Mouse (Mus musculus): Measurements from ENCODE around the gene Mcrip1. TPM values are rescaled to one million over a fixed set of nuclear protein-coding genes. Genes with fewer than 3 reads are reported as not detected.

Mcrip1 gene
- polyA plus RNA-seq (2014; fragmentation: Illumina TruSeq; extraction: RNeasy Lipid Tissue Mini Kit (QIAGEN cat#74804)): 1.5 TPM

DNA sequence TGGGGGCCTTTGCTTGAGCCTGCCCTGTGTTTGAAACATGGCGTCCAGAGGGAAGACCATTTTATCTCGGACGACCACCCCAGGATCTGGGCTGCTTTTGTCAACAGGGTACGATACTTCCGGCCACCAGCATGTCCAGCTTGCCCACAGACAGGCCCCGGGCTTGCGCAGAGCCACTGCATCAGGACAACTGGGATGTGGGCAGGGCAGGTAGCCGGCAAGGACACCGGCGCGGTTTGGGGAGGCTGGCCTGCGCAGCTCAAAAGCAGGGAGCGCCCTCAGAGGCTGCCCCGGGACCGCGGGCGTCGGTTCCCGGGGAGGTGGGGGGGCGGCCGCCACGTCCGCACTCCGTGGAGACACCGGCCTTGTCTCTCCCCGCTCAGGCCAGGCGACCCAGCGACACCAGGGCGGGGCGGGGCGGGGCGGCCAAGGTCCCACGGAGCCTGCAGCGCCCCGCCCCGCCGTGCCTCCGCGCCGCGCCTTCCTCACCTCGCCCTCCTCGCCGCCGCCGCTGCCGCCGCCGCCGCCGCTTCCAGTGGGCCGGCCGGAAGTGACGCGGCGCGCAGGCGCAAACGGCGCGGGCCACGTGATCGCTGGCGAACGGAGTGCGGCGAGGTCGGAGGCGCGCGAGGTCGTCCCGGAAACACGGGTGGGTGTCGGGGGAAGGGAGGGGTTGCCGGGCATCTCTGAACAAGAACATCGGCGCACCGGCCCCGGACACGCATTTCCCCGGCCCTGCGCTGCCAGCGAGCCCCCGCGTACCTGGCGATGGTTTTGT is at the start of gene Mcrip1:
Mcrip1 (minus strand) TSS at position 560 of the 778 bp plus-strand sequence.

DNA sequence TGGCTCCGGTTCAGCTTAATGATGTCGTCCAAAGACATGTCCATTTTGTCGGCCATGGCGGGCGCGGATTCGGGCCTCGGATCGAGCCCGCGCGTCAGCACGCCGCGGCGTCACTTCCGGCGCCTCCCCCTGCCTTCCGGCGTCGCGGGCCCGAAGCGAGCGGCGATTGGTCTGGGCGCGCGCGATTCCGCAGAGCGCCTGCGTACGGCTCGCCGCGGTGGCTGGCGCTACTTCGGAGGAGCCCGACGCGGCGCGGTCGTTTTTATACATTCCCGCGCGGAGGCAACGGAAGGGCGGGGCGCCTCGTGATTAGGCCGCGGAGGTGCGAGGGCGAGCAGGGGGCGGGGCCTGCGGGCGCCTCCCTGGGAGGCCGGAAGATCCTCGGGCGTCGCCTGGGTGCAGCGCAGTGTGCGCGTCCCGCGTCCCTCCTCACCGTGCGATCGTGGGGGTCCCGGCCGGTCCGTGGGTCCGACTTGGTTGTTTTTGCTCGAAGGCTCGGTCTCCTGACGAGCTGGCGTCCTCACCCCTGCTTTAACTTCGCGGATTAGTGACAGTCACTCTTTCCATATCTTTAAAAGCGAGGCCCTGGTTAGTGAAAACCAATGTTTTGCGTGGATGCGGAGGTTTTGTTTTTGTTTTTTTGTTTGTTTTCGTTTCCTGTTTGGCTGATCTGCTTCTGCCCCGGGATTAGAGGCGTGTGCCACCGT is 48.9 kb upstream of the Mcrip1 start, which contains the start of the genes Alyref and Anapc11:
Alyref (minus strand) TSS at position 83 of the 707 bp plus-strand sequence.
Anapc11 (plus strand) TSS at position 139 of the 707 bp plus-strand sequence.

DNA sequence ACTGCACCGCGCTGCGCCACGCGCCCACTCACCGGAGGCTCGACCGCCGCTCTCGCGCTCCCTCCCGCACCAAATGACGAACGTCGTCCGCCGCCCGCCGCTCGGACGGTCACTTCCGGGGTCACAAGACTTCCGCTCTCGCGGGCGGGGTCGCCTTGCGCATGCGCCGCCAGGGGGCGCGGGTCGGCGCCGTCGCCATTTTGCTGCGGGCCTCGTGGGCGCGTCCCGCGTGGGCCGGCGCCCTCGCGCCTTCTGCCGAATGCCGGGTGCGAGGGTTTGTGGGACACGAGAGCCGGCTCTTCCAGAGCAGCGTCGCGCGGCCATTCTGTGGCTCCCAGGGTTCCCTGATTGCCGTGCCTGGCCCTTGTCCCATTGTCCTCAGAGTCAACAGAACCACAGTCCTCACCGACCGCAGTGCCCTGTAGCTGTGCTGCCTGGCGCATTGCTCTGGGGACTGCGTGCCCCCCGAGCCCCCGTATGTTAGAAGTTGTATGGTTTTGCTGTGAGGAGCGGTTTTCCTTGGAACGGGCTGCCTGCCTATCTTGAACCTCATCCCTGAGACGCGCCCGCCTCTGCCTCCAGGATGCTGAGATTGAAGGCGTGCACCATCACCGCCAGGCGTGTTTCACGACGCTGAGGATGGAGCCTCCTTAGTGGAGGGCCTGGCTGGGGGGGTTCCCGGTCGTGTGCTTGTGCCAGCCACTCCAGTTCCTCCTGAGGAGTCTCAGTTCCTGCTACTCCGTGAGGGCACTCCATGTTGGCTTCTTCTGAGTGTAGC is 32.2 kb upstream of the Mcrip1 start, which contains the start of gene Arhgdia:
Arhgdia (minus strand) TSS at position 135 of the 778 bp plus-strand sequence.

DNA sequence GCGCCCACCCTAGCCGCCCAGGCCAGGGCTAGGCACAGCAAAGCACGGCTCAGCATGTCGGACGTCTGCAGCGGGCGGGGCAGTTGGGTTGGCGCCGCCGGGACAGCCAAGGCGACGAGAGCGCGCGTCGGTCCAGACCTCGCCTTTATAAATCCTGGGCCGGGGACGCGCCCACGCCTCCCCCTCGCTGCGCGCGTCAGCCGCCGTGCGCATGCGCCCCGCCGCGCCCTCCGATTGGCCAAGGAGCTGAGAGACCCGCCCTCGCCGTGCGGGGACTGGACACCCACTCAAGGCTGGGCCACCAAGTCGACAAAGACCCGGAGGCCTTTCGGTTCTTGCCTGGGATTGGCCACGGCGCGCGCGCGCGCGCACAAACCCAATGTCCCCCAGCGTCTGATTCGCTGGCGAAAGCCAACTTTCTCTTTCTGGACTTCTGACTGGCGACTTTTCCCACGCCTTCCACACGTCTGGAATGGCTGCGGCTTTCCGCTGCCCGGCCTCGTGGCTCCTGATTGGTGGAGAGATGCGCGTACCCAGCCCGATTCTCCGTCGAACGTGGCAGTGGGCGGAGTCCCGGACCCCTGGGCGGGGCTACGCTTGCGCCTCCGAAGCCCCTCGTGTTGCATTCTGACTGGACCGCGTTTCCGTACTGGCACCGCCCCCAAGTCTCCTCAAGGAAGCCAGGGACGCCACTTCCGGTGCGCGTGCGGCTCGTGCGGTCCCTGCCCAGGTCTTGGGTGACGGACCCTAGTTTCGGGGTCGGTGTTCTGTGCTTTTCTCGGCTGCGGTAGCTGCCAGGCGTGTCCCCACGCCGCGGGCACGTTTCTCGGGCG is 23.4 kb upstream of the Mcrip1 start, which contains the start of gene P4hb:
P4hb (minus strand) TSS at position 502 of the 833 bp plus-strand sequence.

DNA sequence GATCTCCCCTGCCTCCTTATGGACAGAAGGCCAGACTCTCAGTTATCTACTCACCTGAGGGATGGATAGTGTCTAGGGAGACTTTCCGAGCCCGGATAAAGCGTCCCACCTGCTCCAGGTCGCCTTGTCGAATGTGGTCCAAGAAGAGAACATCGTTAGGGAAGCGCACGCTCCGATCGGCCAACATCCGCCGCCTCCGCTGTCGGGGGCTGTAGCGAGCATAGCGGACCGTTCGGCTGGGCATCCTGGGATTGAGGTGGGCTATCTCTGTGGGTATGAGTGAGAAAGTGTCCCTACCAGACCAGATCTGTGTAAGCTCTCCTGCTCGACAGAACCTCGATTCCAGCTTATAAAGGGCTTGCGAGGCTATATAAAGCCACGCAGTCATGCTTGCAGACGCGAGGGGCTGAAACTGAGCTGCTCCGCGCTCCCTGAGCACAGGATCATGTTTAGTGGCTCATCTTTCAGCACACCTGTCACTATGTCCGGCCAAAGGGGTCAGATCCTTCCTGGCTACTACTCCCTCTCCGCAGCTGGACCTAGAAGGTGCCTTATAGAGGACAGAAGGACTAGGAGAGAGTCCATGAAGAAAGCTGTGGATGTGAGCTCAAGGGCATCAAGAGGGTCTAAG is 1.4 kb upstream of the Mcrip1 start, which contains the start of gene Ppp1r27:
Ppp1r27 (minus strand) TSS at position 323 of the 631 bp plus-strand sequence.

DNA sequence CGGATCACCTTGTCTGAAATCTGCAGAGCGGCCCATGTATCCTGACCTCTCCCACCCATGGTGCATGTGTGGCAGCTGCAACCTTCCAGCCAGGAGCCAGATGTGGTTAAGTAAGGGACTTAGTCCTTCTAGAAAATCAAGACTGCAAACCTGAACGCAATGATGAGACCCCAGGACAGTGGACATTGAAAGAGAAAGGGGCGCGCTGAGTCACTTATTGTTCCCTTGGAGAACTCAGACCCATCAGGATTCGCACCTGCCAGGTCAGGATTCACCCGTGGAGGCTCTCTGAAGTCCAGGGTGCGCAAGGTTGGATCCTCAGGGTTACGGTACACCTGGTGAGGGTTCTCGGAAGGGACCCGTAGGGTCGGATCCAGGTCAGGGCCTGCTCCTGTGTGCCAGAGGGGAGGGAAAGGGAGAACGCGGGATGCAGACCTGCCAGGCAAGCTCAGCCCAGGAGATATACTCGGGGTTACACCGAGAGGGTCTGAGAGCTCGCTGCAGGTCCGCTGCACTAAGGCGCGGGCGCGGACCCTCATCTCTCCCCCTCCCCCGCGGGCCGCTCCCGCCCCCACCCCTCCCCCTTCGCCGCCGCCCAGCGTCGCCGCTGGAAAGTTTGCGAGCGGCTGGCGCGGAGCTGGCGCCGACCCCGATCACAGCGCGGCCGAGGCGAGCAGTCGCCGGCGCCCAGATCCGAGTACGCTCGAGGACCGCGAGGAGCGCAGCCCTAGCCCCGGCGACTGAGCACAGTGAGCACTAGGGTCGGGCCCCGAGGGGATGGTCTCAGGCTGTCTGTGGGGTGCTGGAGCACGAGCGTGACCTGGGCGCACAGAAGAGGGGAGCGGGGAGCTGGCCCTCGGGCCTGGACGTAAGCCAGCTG is 19.2 kb downstream of the Mcrip1 start, which contains the start of gene Gcgr:
Gcgr (plus strand) TSS at position 615 of the 880 bp plus-strand sequence.

Other genes with a start within 250 kb of the Mcrip1 start
- 659 TPM for gene Actg1, start 201.2 kb downstream of the Mcrip1 start, polyA plus RNA-seq (2014; fragmentation: Illumina TruSeq; extraction: RNeasy Lipid Tissue Mini Kit (QIAGEN cat#74804))
- gene Fscn2, start 188.2 kb downstream of the Mcrip1 start, polyA plus RNA-seq (2014; fragmentation: Illumina TruSeq; extraction: RNeasy Lipid Tissue Mini Kit (QIAGEN cat#74804)): not detected
- not detected for gene Faap100, start 171.0 kb downstream of the Mcrip1 start, polyA plus RNA-seq (2014; fragmentation: Illumina TruSeq; extraction: RNeasy Lipid Tissue Mini Kit (QIAGEN cat#74804))
- 22.0 TPM for gene Nploc4, start 112.0 kb downstream of the Mcrip1 start, polyA plus RNA-seq (2014; fragmentation: Illumina TruSeq; extraction: RNeasy Lipid Tissue Mini Kit (QIAGEN cat#74804))
- not detected for gene Tspan10, start 107.1 kb downstream of the Mcrip1 start, polyA plus RNA-seq (2014; fragmentation: Illumina TruSeq; extraction: RNeasy Lipid Tissue Mini Kit (QIAGEN cat#74804))
- gene Pde6g, start 96.2 kb downstream of the Mcrip1 start, polyA plus RNA-seq (2014; fragmentation: Illumina TruSeq; extraction: RNeasy Lipid Tissue Mini Kit (QIAGEN cat#74804)): not detected
- gene Oxld1, start 91.7 kb downstream of the Mcrip1 start, polyA plus RNA-seq (2014; fragmentation: Illumina TruSeq; extraction: RNeasy Lipid Tissue Mini Kit (QIAGEN cat#74804)): 1.5 TPM
- gene Ccdc137, start 91.6 kb downstream of the Mcrip1 start, polyA plus RNA-seq (2014; fragmentation: Illumina TruSeq; extraction: RNeasy Lipid Tissue Mini Kit (QIAGEN cat#74804)): 14.0 TPM
- gene Arl16, start 82.1 kb downstream of the Mcrip1 start, polyA plus RNA-seq (2014; fragmentation: Illumina TruSeq; extraction: RNeasy Lipid Tissue Mini Kit (QIAGEN cat#74804)): 9.9 TPM
- gene Mrpl12, start 65.1 kb downstream of the Mcrip1 start, polyA plus RNA-seq (2014; fragmentation: Illumina TruSeq; extraction: RNeasy Lipid Tissue Mini Kit (QIAGEN cat#74804)): 1.2 TPM
- not detected for gene Slc25a10, start 57.9 kb downstream of the Mcrip1 start, polyA plus RNA-seq (2014; fragmentation: Illumina TruSeq; extraction: RNeasy Lipid Tissue Mini Kit (QIAGEN cat#74804))
- not detected for gene Gcgr, start 19.0 kb downstream of the Mcrip1 start, polyA plus RNA-seq (2014; fragmentation: Illumina TruSeq; extraction: RNeasy Lipid Tissue Mini Kit (QIAGEN cat#74804))
- not detected for gene Ppp1r27, start 1.4 kb upstream of the Mcrip1 start, polyA plus RNA-seq (2014; fragmentation: Illumina TruSeq; extraction: RNeasy Lipid Tissue Mini Kit (QIAGEN cat#74804))
- 235 TPM for gene P4hb, start 23.5 kb upstream of the Mcrip1 start, polyA plus RNA-seq (2014; fragmentation: Illumina TruSeq; extraction: RNeasy Lipid Tissue Mini Kit (QIAGEN cat#74804))
- gene Arhgdia, start 31.9 kb upstream of the Mcrip1 start, polyA plus RNA-seq (2014; fragmentation: Illumina TruSeq; extraction: RNeasy Lipid Tissue Mini Kit (QIAGEN cat#74804)): 29.1 TPM
- gene Alyref, start 48.6 kb upstream of the Mcrip1 start, polyA plus RNA-seq (2014; fragmentation: Illumina TruSeq; extraction: RNeasy Lipid Tissue Mini Kit (QIAGEN cat#74804)): 37.9 TPM
- 5.8 TPM for gene Anapc11, start 48.7 kb upstream of the Mcrip1 start, polyA plus RNA-seq (2014; fragmentation: Illumina TruSeq; extraction: RNeasy Lipid Tissue Mini Kit (QIAGEN cat#74804))
- gene Npb, start 58.8 kb upstream of the Mcrip1 start, polyA plus RNA-seq (2014; fragmentation: Illumina TruSeq; extraction: RNeasy Lipid Tissue Mini Kit (QIAGEN cat#74804)): not detected
- 3.4 TPM for gene Pcyt2, start 68.2 kb upstream of the Mcrip1 start, polyA plus RNA-seq (2014; fragmentation: Illumina TruSeq; extraction: RNeasy Lipid Tissue Mini Kit (QIAGEN cat#74804))
- gene Sirt7, start 75.5 kb upstream of the Mcrip1 start, polyA plus RNA-seq (2014; fragmentation: Illumina TruSeq; extraction: RNeasy Lipid Tissue Mini Kit (QIAGEN cat#74804)): 3.2 TPM
- gene Mafg, start 83.9 kb upstream of the Mcrip1 start, polyA plus RNA-seq (2014; fragmentation: Illumina TruSeq; extraction: RNeasy Lipid Tissue Mini Kit (QIAGEN cat#74804)): 10.4 TPM
- 1.6 TPM for gene Pycr1, start 94.0 kb upstream of the Mcrip1 start, polyA plus RNA-seq (2014; fragmentation: Illumina TruSeq; extraction: RNeasy Lipid Tissue Mini Kit (QIAGEN cat#74804))
- not detected for gene Myadml2, start 98.4 kb upstream of the Mcrip1 start, polyA plus RNA-seq (2014; fragmentation: Illumina TruSeq; extraction: RNeasy Lipid Tissue Mini Kit (QIAGEN cat#74804))
- gene Notum, start 111.4 kb upstream of the Mcrip1 start, polyA plus RNA-seq (2014; fragmentation: Illumina TruSeq; extraction: RNeasy Lipid Tissue Mini Kit (QIAGEN cat#74804)): not detected
- gene Aspscr1, start 123.2 kb upstream of the Mcrip1 start, polyA plus RNA-seq (2014; fragmentation: Illumina TruSeq; extraction: RNeasy Lipid Tissue Mini Kit (QIAGEN cat#74804)): 0.77 TPM
- not detected for gene Cenpx, start 164.0 kb upstream of the Mcrip1 start, polyA plus RNA-seq (2014; fragmentation: Illumina TruSeq; extraction: RNeasy Lipid Tissue Mini Kit (QIAGEN cat#74804))
- 0.40 TPM for gene Lrrc45, start 164.2 kb upstream of the Mcrip1 start, polyA plus RNA-seq (2014; fragmentation: Illumina TruSeq; extraction: RNeasy Lipid Tissue Mini Kit (QIAGEN cat#74804))
- gene Rac3, start 171.7 kb upstream of the Mcrip1 start, polyA plus RNA-seq (2014; fragmentation: Illumina TruSeq; extraction: RNeasy Lipid Tissue Mini Kit (QIAGEN cat#74804)): not detected
- not detected for gene Dcxr, start 177.6 kb upstream of the Mcrip1 start, polyA plus RNA-seq (2014; fragmentation: Illumina TruSeq; extraction: RNeasy Lipid Tissue Mini Kit (QIAGEN cat#74804))
- not detected for gene Cbr2, start 182.4 kb upstream of the Mcrip1 start, polyA plus RNA-seq (2014; fragmentation: Illumina TruSeq; extraction: RNeasy Lipid Tissue Mini Kit (QIAGEN cat#74804))
- gene Hmga1b, start 213.1 kb upstream of the Mcrip1 start, polyA plus RNA-seq (2014; fragmentation: Illumina TruSeq; extraction: RNeasy Lipid Tissue Mini Kit (QIAGEN cat#74804)): not detected
- not detected for gene Rfng, start 234.5 kb upstream of the Mcrip1 start, polyA plus RNA-seq (2014; fragmentation: Illumina TruSeq; extraction: RNeasy Lipid Tissue Mini Kit (QIAGEN cat#74804))
- gene Gps1, start 234.5 kb upstream of the Mcrip1 start, polyA plus RNA-seq (2014; fragmentation: Illumina TruSeq; extraction: RNeasy Lipid Tissue Mini Kit (QIAGEN cat#74804)): 10.9 TPM
- gene Dus1l, start 246.7 kb upstream of the Mcrip1 start, polyA plus RNA-seq (2014; fragmentation: Illumina TruSeq; extraction: RNeasy Lipid Tissue Mini Kit (QIAGEN cat#74804)): 3.3 TPM